Mouse (Mus musculus) limb, embryonic 13.5 days (tissue): Measurements from ENCODE around the gene Map4k3. TPM values are rescaled to one million over a fixed set of nuclear protein-coding genes. Genes with fewer than 3 reads are reported as not detected.
A peak's percentile ranks its signal among the peaks of the same experiment; 100 is the strongest.
"Not testable (repeated sequence)": the region's sequence is repeated elsewhere in the genome, so short reads cannot be mapped to it uniquely, and the experiment has no call there.

Source experiments
- ATAC-seq: fragments of 200-750 bp; cut with Nextera tagmentation; 2 replicates; pipeline ENCODE4 v1.8.0; 2017; ENCODE audit warnings: low read depth, moderate number of reproducible peaks, moderate TSS enrichment; ENCODE audit not compliant: low FRiP score
- H3K27ac ChIP-seq: fragments of 300-500 bp; sonication (generic); 2 replicates; pipeline ENCODE4 v1.5.1; 2015; ENCODE audit warnings: inconsistent platforms, mild to moderate bottlenecking, moderate library complexity
- H3K27me3 ChIP-seq: fragments of 300-500 bp; sonication (generic); 2 replicates; pipeline ENCODE4 v1.6.1; 2015; ENCODE audit warnings: mild to moderate bottlenecking, inconsistent platforms
- H3K36me3 ChIP-seq: fragments of 300-500 bp; sonication (generic); 2 replicates; pipeline ENCODE4 v1.6.1; 2015; ENCODE audit warnings: inconsistent platforms, mild to moderate bottlenecking, moderate library complexity
- H3K4me1 ChIP-seq: fragments of 300-500 bp; sonication (generic); 2 replicates; pipeline ENCODE4 v1.6.1; 2015; ENCODE audit warnings: inconsistent platforms
- H3K4me2 ChIP-seq: fragments of 300-500 bp; sonication (generic); replicated peaks from 2 replicates; pipeline ENCODE4 v1.6.1; 2015; ENCODE audit warnings: inconsistent platforms, mild to moderate bottlenecking, moderate library complexity
- H3K4me3 ChIP-seq: fragments of 300-500 bp; sonication (generic); 2 replicates; pipeline ENCODE4 v1.5.1; 2015; ENCODE audit warnings: moderate library complexity, mild to moderate bottlenecking, inconsistent platforms
- H3K9ac ChIP-seq: fragments of 300-500 bp; sonication (generic); 2 replicates; pipeline ENCODE4 v1.6.1; 2015; ENCODE audit warnings: mild to moderate bottlenecking, inconsistent platforms
- H3K9me3 ChIP-seq: fragments of 300-500 bp; sonication (generic); 2 replicates; pipeline ENCODE4 v1.6.1; 2016; ENCODE audit warnings: inconsistent platforms
- WGBS: fragments of 180-500 bp; shearing (Covaris S2); methylation state at CpG from one replicate; pipeline ENCODE4 v1.1.7; 2015; 5-methylcytosine and 5-hydroxymethylcytosine counted together
- polyA plus RNA-seq: library from polyadenylated mRNA; unstranded; fragments of >200 nt; fragmentation: Nextera tagmentation; extraction: Ambion mirVana; gene quantifications from 2 replicates; pipeline ENCODE4 v1.2.1, GENCODE M21; 2015

Map4k3 gene
- polyA plus RNA-seq, 1 experiment from 2014 or later: 31.7 TPM

DNA sequence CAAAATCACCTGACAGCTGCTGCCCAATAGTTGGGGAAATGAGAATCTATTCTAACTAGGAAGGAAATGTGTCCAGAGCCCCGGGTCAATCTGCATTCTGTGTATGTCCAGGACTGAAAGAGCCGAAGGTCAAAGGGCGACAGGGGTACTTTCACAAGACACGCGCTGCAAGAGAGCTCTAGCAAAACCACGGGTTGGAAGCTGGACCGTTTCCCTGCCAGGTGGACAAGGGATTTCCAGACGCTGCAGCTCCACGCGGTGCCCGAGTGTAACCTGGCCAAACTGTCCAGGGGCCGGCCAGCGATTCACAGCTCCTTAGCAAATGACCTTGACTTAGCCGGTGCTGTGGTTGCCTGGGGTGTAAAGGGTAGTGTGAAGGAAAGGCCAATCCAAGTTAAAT lies 169.7 kb downstream of the Map4k3 start:
- H3K4me1 ChIP-seq: no peaks in the 10 kb centered on the region
- H3K4me2 ChIP-seq: no peak overlapping the region
- WGBS: 75% methylated on average over 14 of the region's 14 CpGs
- no peaks in the 10 kb centered on the region for H3K9me3 ChIP-seq
- no peak overlapping the region for H3K4me3 ChIP-seq
- H3K9ac ChIP-seq: no peak overlapping the region
- H3K27me3 ChIP-seq: no peaks in the 10 kb centered on the region
- ATAC-seq: no peak
- H3K36me3 ChIP-seq: peaks cover 9% of the 10 kb centered on the region
- H3K27ac ChIP-seq: no peak overlapping the region

DNA sequence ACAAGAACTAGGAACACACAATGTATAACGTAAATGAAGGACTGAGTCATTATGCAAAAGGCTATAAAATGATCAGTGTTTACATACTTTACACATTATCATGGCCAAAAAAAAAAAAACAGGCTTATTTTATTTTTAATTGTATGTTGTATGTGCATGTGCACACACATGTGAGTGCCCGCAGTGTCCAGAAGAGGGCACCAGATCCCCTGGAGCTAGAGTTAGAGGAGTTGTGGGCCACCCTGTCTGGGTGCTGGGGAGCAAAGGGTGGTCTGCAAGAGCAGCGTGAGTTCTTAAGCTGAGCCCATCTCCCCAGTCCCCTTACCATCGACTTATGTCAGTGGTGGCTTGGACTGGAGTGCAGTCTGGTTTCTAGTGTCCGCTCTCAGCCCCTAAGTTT lies 170.8 kb downstream of the Map4k3 start:
- H3K9ac ChIP-seq: no peak overlapping the region
- H3K27me3 ChIP-seq: no peaks in the 10 kb centered on the region
- no peak overlapping the region for H3K4me3 ChIP-seq
- no peaks in the 10 kb centered on the region for H3K4me1 ChIP-seq
- no peak for ATAC-seq
- H3K27ac ChIP-seq: no peak overlapping the region
- peaks cover 9% of the 10 kb centered on the region for H3K36me3 ChIP-seq
- no peak overlapping the region for H3K4me2 ChIP-seq
- WGBS: 93% methylated on average over 5 of the region's 5 CpGs
- H3K9me3 ChIP-seq: no peaks in the 10 kb centered on the region

DNA sequence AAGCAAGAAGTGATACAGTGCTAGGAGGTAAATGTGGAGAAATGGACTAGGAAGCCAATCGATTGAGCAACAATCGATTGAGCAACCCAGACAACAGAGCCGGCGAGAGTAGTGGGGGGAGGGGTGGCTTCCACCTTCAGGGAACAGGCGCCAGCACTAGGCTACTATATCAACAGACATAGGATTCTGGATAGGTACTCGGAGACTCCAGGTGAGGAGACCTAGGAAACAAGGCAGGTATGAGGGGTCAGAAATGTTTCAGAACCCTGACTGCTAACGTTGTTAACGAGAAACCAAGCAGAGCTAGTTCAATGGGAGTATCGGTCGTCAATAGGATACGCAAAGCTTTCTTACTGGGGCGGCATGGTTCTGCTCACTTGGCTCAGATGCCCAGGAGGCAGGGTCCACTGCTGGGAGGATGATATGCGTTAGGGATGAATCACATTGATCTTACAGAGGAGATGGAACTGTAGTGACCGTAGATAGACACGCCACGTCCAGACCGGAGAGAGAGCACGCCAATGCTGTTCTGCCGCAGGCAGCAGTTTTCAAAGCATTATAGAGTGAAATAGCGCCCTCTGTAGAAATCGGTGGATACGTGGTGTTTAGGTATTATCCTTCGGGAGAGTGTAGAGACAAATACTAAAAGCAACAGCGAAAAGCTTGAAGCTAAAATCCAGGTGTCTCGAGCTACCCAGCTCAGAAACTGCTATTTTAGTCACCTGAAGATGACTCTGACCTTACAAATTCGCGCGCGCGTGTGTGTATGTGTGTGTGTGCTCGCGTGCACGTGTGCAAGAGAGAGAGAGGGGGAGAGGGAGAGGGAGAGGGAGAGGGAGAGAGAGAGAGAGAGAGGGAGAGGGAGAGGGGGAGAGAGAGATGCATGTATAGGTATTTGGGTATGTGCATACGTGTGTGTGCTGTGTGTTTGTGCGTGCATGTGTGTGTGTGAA lies 174.7 kb downstream of the Map4k3 start:
- Histone ChIP-seq H3K4me2 (peak overlapping the region; percentile 63), H3K4me3 (peak overlapping the region; percentile 63), H3K27ac (peak overlapping the region; percentile 63; the same call in 1 of the 2 replicates), H3K4me1 (no peaks in the 10 kb centered on the region), H3K9me3 (no peaks in the 10 kb centered on the region), H3K36me3 (peaks cover 9% of the 10 kb centered on the region), H3K9ac (peak overlapping the region; percentile 72), H3K27me3 (no peaks in the 10 kb centered on the region)
- WGBS: 4% methylated on average over 35 of the region's 35 CpGs
- peak; percentile 88 for ATAC-seq

DNA sequence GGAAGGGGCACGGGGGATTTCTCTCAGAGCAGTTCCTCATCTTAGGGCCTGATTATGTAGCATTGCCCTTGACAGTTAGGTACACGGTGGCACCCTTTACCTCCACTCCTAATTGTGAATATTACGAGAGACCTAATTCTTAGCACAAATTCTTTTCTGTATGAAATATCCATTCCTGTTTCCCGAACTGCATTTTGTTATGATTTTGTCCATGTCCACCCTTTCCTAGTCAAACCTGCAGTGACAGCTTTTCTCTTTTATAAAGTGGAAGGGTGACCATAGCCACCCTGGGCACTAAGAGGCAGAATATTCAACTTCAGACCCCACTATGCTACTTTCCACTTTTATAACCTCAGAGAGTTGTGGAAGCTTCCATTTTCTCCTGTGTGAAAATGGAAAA lies 175.6 kb downstream of the Map4k3 start:
- ATAC-seq: no peak
- Histone ChIP-seq H3K9ac (no peak overlapping the region), H3K4me1 (no peaks in the 10 kb centered on the region), H3K9me3 (no peaks in the 10 kb centered on the region), H3K36me3 (peaks cover 9% of the 10 kb centered on the region), H3K4me2 (peak overlapping the region; percentile 63), H3K27me3 (no peaks in the 10 kb centered on the region), H3K27ac (no peak overlapping the region), H3K4me3 (peak overlapping the region; percentile 63; the same call in 1 of the 2 replicates)
- WGBS: 88% methylated on average over 4 of the region's 4 CpGs

DNA sequence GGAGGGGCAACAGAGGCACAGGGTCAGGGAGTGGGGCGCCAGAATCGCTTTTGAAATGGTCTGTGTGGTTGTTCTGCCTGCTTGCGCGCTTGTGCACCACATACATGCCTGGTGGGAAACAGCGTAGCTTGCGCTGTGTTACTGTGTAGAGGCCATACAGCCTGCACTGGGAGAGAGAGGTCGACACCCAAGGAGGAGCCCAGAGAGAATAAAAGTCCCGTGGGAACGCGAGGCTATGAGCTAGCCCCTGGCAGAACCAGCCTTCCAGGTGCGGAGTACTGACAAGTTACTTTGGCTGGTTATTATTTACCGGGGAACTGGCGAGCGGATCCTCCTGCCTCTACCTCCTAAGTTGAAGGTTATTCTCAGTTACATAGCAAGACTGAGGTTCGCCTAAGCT lies 177.3 kb downstream of the Map4k3 start:
- WGBS: 83% methylated on average over 15 of the region's 15 CpGs
- no peak for ATAC-seq

DNA sequence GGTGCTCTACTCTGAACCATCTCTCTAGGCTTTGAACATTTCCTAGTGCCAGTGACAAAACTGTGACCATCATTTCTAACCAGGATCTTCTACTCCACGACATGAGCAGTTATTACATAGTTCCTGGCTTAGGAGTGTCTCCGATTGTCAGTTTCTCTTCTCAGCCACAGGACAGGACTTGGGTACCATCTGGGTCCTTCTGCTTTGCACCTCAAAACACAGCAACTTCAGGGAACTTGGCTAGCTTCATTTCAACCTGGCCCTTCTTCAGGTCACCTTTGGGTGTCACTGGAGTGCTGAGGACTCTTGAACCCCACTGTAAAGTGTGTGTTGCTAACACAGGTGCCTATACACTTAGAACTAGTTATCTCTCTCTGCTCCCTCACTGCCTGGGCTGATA lies 181.4 kb downstream of the Map4k3 start:
- no peak overlapping the region for H3K27ac ChIP-seq
- H3K9ac ChIP-seq: no peak overlapping the region
- ATAC-seq: no peak
- WGBS: 91% methylated on average over 2 of the region's 2 CpGs
- H3K9me3 ChIP-seq: no peaks in the 10 kb centered on the region
- no peak overlapping the region for H3K4me3 ChIP-seq
- H3K4me2 ChIP-seq: no peak overlapping the region
- no peaks in the 10 kb centered on the region for H3K36me3 ChIP-seq
- no peaks in the 10 kb centered on the region for H3K27me3 ChIP-seq
- H3K4me1 ChIP-seq: no peaks in the 10 kb centered on the region

More for the DNA sequence above, 177.3 kb downstream of the Map4k3 start:
- Histone ChIP-seq H3K9ac (no peak overlapping the region), H3K4me1 (no peaks in the 10 kb centered on the region), H3K27ac (no peak overlapping the region), H3K27me3 (no peaks in the 10 kb centered on the region), H3K4me3 (no peak overlapping the region), H3K36me3 (no peaks in the 10 kb centered on the region), H3K4me2 (no peak overlapping the region), H3K9me3 (no peaks in the 10 kb centered on the region)

DNA sequence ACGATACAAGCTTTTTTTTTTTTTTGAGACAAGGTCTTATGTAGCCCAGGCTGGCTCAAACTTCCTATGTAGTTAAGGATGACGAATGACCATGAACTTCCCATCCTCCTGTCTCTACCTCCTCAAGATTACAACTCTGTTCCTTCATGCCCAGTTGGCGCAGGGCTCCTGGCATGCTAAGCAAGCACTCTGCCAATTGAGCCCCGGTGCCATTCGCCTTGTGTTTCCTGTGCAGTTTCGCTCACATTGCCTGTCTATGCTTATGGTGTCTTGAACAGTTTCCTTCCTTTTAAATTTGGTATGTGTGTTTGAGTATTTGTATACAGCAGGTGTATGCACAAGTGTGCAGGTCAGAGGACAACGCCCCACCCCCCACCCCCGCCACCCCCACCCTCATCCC lies 182.1 kb downstream of the Map4k3 start:
- no peak overlapping the region for H3K9ac ChIP-seq
- no peaks in the 10 kb centered on the region for H3K4me1 ChIP-seq
- H3K4me2 ChIP-seq: no peak overlapping the region
- H3K27ac ChIP-seq: no peak overlapping the region
- ATAC-seq: no peak
- 87% methylated on average over 8 of the region's 8 CpGs for WGBS
- H3K36me3 ChIP-seq: no peaks in the 10 kb centered on the region
- H3K9me3 ChIP-seq: no peaks in the 10 kb centered on the region
- no peak overlapping the region for H3K4me3 ChIP-seq
- H3K27me3 ChIP-seq: no peaks in the 10 kb centered on the region

DNA sequence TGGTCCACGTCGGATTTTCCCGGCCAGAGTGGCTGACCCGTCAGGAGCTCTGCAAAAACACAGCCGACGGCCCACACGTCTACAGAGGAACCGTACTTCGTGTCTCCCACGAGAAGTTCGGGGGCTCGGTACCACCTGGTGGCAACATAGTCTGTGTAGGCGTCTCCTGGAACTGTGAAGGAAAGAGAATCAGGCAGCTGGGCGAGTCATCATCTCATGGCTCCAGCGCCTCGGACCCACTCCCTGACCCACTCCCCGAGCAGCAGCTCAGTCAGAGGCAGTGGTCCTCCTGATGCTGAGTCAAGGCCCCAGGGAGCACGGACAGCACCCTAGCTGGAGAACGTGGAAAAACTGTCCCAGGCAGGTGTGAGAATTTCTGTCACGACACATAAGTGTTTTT lies 184.6 kb downstream of the Map4k3 start:
- WGBS: 84% methylated on average over 20 of the region's 20 CpGs
- no peak overlapping the region for H3K27ac ChIP-seq
- H3K4me2 ChIP-seq: no peak overlapping the region
- no peaks in the 10 kb centered on the region for H3K4me1 ChIP-seq
- H3K9me3 ChIP-seq: no peaks in the 10 kb centered on the region
- H3K9ac ChIP-seq: no peak overlapping the region
- H3K27me3 ChIP-seq: no peaks in the 10 kb centered on the region
- no peaks in the 10 kb centered on the region for H3K36me3 ChIP-seq
- no peak overlapping the region for H3K4me3 ChIP-seq
- no peak for ATAC-seq

DNA sequence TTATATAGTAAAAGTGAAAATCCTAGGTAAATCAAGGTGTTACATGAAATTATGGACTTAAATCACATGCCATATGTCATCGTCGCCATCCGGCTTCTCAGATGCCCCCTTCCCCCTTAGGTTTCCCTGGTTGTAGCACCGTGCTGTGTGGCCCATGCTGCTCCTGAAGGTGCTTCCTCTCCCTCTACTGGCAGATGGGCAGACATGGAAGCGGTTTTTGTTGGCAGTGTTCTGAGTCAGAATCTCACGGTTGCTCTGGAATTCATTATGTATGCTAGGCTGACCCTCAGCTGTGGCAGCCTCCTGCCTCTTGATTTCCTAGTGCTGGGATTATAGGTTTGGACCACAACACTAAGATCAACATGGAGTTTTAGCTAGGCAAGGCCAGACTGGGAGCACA lies 191.1 kb downstream of the Map4k3 start:
- WGBS: 58% methylated on average over 6 of the region's 6 CpGs

DNA sequence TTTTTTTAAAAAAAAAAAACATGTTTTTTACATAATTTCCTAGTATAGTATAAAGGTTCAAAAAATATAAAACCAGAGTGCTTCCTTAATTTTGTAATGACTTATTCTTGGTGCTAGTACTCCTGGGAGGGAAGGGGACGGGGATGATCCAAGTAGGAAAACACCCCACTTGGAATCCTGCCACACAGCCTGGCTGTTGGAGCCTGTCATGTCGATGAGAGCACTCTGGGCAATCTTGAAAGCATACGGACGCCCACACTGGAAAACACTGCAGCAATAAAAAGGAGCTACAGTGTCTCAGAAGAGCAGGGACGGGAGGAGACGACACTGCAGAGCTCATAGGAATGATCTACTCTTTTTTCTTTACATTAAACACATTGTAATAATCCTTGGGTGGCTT lies 192.7 kb downstream of the Map4k3 start:
- ATAC-seq: no peak
- no peaks in the 10 kb centered on the region for H3K36me3 ChIP-seq
- no peak overlapping the region for H3K4me3 ChIP-seq
- H3K4me2 ChIP-seq: no peak overlapping the region
- no peak overlapping the region for H3K27ac ChIP-seq
- no peak overlapping the region for H3K9ac ChIP-seq
- WGBS: 65% methylated on average over 6 of the region's 6 CpGs
- no peaks in the 10 kb centered on the region for H3K9me3 ChIP-seq
- H3K27me3 ChIP-seq: no peaks in the 10 kb centered on the region
- no peaks in the 10 kb centered on the region for H3K4me1 ChIP-seq

More for the DNA sequence above, 191.1 kb downstream of the Map4k3 start:
- Histone ChIP-seq H3K4me2 (no peak overlapping the region), H3K27ac (no peak overlapping the region), H3K9me3 (no peaks in the 10 kb centered on the region), H3K4me1 (no peaks in the 10 kb centered on the region), H3K9ac (no peak overlapping the region), H3K27me3 (no peaks in the 10 kb centered on the region), H3K36me3 (no peaks in the 10 kb centered on the region), H3K4me3 (no peak overlapping the region)
- ATAC-seq: no peak

DNA sequence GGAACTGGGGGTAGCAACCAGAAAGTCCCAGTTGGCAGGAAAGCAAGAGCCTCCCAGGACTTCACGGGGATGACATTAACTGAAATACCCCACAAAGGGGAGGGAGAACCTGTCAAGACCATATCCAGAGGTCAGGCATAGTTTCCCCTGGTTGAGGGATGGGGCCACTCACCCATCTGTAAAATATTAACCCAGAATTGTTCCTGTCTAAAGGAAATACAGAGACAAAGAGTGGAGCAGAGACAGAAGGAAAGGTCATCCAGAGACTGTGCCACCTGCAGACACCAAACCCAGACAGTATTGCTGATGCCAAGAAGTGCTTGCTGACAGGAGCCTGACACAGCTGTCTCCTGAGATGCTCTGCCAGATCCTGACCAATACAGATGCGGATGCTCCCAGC lies 196.9 kb downstream of the Map4k3 start:
- not testable (repeated sequence) for H3K27ac ChIP-seq, H3K9me3 ChIP-seq, H3K27me3 ChIP-seq, H3K9ac ChIP-seq, H3K36me3 ChIP-seq, H3K4me2 ChIP-seq, H3K4me3 ChIP-seq, ATAC-seq, H3K4me1 ChIP-seq
- WGBS: 69% methylated on average over 2 of the region's 2 CpGs
